Mouse (Mus musculus) brain, adult 2 months (tissue): ENCODE results near the gene Etv6.
A peak's percentile ranks its signal among the peaks of the same experiment; 100 is the strongest.

Experiments used
- DNase-seq: peaks from one replicate; pipeline ENCODE4 v3.0.0; 2011; ENCODE audit warnings: low read depth, low spot score

The Etv6 gene

DNA sequence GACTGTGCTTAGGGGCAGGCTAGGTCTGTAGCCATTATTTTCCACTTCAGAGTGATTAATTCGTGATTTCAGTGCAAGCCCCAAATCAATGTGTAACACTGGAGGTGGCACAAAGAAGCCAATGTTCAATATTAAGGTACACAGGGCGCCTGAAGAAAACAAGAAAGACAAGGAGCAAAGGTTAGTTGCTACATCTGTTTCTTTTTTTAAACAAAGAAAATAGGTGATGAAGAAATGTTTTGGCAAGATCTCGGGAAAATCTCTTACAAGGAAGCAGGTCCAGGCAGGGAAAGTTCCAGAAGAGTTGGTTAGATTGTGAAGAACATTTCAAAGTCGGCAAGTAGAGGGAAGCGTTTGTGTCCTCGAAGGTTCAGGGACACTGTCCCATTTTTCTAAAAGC is 39.5 kb downstream of the Etv6 start:
- no peak for DNase-seq

DNA sequence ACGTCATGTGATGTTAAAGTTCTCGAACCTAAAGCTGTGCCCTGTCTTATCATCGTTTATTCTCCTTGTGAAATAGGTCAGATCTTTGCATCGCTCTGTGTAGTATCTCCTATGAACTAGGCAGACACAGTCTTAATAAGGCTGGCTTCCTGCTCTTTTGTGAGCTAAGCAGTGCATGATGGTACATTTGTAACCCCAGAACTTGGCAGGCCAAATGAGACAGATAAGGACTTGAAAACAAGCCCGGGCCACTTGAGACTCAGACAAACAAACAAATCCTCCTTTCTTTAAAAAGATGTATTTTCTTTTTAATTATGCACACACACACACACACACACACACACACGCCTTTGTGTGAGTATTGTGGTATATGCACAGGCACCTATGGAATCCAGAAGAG is 42.5 kb downstream of the Etv6 start:
- DNase-seq = no peak

DNA sequence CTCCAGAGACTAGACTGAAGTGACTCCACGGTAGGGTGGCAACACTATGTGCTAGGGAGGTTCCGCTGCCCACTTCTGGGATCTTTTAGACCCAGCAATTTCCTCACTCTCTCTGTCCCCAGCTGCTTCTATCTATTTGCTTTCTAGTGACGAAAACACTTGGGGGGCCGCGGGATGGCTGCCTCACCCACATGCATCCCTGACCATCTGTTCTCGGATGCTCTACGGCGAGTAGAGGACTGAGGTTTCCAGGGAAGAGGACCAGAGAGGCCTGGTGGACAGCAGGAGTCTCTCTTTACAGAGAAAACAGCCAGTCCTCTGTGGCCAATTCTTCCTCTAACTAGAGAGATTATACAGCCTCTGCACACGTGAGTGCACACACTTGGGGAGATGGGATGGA is 43.6 kb downstream of the Etv6 start:
- peak; percentile 81 for DNase-seq

DNA sequence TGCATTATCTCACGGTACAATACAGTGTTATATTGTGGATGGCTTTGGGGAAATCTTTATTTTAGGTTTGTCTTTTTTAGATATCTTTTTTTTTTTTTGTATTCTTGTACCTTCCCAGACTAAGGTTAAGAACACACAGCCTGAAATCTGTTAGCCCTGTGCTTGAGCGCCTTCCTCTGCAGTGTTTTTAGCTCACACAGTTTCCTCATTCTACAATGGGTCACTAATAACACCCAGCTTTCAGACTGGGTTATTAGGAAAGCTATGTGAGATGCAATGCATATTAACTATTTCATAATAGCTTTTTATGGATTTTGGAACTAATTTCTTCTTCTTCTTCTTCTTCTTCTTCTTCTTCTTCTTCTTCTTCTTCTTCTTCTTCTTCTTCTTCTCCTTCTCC is 44.1 kb downstream of the Etv6 start:
- DNase-seq = no peak

DNA sequence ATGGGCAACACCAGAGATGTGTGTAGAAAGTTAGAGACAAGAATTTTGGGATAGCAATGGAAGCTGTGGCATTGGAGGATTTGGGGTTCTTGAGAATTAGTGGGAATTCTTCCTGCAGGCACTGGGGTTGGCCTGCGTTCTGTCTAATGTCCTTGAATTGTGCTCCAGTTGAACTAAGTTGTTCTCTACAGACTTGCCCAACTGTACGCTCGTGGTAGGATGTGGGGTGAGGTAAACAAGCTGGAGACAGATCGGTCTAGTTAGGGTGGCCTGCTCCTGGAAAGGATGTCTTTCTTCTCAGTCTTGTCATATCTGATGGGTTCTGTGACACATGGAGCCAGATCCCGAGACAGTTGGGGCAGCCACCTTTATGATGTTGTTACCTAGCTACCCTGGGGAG is 45.4 kb downstream of the Etv6 start:
- no peak for DNase-seq

DNA sequence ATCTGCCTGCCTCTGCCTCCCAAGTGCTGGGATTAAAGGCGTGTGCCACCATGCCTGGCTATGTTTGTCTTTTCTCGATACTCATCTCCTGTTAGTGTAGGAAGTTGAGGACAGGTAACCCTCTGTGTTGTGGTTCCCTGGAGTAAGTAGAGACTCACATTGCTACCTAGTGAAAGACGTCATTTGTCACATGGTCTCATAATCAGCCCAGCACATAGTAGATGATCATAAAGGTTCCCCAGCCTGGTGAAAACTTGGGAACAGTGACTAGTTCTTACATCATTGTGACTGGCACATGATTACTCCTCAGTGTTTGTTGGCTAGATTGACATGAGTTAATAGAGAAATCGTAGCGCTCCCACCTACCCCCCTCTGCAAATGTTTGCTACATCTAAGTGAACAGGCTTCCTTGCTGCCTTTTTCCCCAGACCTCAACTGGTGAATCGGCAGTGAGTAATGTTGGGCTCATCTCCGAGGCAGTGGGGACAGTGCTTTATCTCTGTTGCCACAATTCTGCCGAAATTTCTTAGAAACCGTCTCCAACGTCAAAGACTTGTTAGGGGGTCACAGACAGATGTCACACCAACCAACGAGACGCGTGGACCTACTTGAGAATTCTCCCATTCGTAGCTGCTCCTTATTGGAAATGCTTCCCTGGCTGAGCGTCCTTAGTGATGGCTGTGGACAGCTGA is 46.9 kb downstream of the Etv6 start:
- DNase-seq = no peak

DNA sequence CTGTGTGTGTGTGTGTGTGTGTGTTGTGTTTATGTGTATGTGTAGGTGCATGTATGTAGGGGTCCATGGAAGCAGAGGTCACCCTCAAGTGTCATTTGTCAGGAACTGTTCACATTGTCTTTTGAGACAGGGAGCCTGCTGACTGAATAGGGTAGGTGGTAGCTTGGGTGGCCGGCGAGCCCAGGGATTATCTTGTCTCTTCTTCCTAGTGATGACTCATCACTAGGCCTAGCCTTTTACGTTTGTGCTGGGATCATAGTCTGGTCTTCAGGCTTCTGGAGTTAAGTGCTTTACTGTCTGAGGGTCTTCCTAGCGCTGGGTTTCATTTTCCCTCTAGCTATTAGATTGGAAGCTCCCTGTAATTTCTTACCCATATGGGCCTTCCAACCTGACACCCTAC is 47.9 kb downstream of the Etv6 start:
- no peak for DNase-seq

DNA sequence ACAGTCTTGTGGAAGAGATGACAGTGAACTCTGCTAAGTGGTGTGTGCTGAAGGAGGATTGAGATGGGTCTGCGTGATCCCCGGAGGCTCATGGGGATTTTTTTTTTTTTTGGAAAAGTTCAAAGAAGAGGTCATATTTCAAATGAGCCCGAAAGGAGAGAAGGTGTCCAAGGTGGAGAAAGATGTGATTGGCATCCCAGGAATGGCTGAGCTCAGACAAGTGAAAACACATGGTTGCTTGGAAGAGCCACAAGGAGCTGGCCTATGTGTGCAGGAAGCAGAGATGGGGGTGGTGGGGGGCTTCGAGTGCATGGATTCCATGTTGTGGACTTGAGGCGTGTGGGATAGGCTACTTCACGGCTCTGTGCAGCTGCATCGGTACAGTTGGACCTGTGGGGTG is 50.9 kb downstream of the Etv6 start:
- DNase-seq = no peak

DNA sequence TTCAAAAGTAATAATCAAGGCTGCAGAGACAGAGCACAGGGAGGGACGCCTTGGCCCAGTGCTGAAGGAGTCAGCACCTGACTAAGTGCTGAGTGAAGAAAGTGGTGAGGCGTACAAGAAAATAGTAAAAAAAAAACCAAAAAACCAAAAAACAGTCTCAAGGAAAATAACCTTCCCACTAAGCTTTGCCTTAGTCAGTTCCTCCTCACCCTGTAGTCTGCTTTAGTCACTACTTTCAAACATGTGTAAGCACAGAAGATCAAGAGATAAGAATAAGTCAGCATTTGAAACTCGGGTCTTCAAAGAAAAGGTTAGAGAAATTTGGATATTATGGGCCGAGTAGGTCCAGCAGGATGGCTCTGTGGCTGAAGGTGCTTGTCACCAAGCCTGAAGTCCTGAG is 52.2 kb downstream of the Etv6 start:
- no peak for DNase-seq

DNA sequence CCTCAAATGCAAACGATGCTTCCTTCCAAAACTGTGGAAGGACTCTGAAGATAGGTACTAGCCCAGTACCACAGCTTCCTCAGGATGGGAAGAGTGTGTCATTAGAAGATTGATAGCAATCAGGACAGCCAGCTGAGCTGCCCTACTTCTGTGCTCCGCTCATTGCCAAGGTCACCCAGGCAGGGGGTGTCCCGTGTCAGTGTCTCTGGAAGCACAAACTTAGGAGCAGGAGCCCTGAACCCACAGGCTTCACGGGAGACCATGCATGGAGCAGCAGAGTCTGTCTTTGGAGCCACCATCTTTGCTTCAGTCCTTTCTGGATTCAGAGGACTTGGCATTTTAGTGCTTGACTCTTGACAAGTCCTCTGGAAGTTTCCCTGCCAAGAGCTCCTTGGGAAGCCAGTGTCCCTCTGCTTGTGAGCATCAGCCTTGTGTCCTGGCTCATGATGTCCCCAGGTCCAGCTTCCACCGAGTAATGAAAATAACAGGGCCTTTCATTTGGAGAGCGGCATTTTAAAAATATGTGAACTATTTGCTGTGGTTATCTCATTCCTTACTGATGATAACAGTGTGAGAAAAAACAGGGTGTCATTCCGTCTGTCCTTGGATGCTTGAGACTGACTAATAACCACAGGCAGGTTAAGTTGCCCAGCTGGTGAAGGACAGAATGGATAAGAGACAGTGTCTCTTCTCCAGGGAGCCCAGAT is 54.3 kb downstream of the Etv6 start:
- DNase-seq = no peak

DNA sequence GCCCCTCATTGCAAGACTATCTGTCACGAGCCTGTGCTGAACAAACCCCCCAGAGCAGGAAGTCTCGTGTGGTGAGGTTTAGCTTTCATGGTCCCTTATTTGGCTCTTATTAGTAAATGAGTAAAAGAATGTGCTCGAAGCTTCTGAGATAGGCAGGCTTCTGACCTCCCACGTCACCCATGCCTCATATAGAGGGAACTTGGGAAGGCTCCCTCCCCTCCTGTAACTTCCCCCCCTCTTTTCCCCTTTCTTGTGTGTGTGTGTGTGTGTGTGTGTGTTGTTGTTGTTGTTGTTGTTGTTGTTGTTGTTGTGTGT is 54.8 kb downstream of the Etv6 start:
- no peak for DNase-seq

DNA sequence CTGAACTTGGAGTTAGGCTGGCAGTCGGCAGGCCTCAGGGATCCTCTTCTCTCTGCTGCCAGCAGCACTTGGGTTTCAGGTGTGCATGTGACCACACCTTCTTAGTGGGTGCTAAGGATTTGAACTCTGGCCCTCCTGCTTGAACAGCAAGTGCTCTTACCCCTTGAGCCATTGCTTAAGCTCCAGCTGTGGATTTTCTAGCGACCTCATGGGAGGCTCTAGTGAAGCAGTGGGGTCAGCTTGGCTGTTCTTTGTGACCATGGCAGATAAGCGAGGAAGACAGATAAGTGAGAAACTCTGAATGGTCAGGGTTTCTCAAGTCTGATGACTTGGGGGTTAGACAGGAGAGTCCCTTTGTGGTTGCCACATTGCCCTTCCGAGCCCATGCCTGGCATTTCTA is 55.4 kb downstream of the Etv6 start:
- DNase-seq = no peak

DNA sequence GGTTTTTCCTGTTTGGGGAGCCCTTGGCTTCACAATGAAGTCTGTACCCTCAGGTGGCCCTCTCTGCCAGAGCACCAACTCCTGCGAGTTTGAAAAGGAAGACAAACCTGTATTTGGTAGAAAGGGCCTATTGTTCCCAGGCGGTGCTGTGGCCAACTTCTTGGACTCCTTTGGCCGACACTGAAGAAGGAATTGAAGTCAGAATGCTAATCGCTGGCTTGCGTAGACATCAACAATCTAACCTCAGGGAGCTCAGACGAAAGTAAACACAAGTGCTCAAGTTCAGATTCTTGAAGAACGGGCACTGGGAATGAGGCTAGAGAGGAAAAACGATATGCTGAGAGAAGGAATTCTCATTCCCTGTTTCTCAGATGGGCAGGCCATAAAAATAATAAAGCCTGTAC is 55.9 kb downstream of the Etv6 start:
- no peak for DNase-seq

DNA sequence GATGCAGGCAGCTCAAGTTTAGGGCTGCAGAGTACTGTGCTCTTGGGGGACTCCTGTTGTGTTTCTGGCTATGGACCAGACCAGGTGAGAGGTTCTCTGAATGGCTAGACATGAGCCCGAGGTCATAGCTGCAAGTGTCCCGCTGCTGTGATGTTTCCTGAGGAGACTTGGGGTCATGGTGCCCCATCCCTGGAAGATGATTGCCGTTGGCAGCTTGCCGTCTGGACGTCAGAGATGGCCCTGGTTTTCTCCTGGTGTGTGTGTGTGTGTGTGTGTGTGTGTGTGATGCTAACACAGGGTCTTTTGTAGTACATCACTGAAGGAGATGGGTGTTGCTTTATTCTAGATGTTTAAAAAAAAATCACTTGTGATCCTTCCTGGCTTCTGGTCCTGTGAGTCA is 58.6 kb downstream of the Etv6 start:
- no peak for DNase-seq

DNA sequence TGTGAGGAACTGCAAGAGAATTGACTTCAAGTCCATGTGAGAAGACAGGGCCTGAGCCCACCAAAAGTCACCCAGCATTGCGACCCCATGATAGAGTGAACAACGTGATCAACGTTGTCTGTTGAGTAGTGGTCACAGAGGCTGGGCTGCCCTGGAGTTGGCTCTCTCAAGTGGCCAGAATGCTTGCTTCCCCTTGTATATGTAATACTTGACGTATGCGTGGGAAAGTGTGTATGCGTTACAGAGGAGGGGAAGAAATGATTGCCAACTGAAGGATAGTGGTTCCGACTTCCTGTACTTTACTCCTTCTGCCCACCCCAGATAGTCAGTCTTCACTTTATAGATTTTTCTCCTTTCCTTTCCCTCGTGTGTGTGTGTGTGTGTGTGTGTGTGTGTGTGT is 59.1 kb downstream of the Etv6 start:
- no peak for DNase-seq

DNA sequence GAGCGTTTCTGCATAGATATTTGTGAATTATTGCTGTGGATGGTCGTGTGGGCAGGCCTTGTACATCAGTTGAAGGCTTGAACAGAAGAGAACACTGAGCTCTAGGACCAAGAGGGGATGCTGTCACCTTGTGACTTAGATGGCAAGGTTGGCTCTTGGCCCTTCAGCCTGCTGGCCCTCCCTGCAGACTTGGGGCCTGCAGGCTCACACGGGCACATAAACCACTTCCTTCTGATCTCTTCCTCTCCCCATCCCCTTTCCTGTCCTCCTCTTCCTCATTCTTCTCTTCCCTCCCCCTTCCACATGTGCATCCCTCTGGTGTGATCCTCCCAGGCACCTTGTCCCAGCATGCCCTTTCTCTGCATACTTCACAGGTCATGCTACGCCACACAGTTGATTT is 60.1 kb downstream of the Etv6 start:
- no peak for DNase-seq

DNA sequence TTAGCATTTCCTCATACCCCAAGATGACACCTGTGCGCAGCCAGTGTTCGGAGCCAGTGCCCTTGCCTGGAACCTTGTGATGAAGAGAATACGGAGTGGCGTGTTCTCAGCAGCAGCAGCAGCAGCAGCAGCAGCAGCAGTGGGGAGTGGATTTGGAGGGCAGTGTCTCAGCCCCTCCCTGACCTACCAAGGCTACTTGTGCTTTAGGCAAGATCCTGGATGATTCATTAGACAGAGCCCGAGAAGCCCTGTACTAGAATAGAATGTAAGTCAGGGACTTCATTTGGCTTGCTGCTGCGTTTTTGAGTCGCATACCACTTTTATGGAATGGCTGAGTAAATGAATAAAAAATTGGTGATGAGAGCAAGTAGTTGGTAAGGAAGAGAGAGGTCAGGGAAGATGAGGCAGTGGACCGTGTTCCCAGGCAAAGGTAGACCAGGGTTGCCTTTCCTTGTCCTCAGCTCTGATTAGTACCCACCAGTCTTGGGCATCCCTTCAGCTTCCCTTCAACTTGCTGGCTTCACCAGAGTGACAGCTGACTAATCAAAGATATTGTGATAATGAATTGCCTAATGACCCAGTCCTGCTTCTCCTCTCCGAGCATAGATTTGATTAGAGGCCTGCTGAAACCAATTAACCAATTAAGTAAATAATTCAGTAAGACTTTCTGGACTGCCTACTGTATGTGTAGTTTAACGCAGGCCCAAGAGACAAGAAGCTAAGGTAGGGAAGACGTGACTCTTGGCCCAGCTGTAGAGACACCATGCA is 64.7 kb downstream of the Etv6 start:
- no peak for DNase-seq

DNA sequence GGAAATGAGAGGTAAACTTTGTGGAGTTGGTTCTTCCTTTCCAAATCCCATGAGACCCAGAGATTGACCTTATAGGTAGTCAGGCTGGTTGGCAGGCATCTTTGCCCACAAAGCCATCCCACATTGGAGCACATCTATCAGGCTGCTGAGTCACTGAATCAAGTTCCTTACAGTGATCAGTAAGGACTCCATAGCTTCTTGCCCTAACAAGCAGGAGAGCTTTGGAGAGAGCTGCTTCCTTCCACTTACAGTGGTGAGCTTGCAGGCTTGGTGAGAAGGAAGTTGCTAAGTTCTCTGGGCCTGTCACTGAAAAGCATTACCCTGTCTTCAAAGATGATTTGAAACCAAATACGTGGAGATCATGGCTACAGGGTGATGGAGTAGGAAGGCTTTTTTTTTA is 66.9 kb downstream of the Etv6 start:
- DNase-seq = no peak

DNA sequence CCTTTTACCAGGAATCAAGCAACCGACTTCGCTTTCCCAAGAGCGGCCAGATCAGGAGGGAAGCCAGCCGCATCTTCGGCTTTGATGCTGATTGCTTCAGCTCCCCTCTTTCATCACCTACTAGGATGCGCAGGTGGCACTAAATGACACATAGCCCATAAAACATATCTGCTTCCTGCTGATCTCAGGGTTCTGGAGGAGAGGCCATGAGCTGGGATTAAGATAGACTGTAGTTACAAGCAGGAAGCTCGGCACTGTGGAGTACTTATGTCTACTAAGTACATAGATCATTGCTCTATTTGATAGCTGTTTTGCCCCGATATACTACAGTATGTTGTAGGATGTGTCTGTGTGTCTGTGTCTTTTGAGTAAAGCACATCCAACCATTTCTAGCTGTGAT is 68.0 kb downstream of the Etv6 start:
- DNase-seq = no peak

DNA sequence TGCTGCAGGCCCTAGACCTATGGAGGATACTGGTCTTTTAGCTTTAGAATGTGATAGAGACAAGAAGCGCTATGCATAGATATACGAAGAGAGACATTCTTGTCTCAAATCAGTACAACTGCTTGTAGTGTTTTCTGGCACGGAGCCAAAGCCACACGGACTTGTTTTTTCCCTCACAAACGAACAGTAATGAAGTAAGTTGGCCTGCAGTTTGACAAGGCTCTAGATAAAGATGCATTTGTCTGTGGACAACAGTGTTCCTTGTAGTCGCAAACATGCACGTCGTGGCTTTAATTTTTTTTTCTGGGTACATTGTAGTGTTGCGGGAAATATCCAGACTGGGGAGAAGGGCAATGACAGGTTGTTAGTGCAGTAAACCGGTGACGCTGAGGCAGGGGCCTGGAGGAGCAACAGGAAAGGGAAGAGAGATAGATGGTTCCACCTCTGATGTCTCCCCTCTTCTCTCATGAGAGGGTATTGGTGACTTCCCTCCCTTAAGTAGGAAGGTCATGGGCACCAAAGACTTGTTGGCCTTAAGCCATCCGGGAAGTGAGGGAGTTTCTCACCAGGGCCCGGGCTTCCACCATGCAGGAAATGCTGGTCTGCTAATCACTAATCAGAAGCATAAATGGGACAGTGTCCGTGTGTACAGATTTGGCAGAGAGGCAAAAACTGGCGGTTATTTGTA is 70.2 kb downstream of the Etv6 start:
- DNase-seq = peak; percentile 48

DNA sequence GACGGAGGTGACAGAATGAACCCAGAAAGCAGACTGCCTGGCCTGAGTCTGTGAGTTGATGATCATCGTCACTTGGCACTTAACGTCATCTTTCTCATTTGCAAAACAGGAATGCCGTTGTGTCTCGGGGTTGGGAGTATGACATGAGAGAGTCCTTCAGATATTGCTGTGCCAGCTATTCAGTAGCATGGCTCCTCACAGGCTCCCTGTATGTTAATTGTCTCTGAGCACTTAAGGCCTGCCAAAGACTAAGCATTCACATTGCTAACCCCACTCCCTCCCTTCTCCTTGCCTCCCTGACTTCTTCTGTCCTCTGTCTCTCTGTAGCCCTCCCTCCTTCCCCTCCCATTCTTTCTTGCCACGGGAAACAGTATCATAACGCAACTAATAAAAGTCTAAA is 72.2 kb downstream of the Etv6 start:
- DNase-seq = no peak

DNA sequence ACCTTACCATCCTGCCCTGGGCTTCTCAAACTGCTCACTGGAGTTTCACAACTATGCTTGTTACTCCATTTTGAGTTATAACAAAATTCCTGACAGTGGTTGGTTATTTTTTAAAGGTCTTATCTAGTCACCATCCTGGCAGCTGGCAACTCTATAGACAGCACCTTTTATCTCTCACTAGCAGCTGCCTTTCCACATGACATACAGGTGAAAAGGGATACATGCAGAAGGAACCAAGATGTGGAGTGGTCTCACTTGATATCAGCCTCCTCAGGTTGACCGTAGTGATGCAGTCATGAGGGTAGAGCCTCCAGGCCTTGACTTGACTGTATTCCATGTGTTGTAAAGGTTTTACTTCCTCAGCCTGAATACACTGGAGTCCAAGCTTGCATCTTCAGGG is 74.2 kb downstream of the Etv6 start:
- no peak for DNase-seq

DNA sequence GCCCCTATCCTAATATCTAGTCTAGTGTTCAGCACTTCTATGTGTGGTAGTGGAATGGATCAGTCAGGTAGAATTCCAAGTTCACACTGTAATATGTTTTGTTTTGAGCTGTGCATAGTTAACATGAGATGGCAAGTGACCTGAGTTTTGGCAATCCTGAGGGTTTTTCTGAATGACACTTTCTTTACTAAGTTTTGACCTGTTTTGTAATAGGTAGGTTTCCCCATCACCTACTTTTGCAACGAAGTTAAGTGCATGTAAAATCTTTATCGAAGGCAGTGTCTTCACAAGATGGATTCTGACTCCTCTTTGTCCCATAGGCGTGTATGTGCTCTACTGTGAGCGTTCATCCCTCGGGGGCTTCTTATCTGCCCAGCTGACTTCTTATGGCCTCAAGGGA is 74.7 kb downstream of the Etv6 start:
- DNase-seq = no peak
